Mouse (Mus musculus) limb, embryonic 12.5 days (tissue): ENCODE results near the gene Iqca. TPM values are rescaled to one million over a fixed set of nuclear protein-coding genes. Genes with fewer than 3 reads are reported as not detected.
A peak's percentile ranks its signal among the peaks of the same experiment; 100 is the strongest.

Source experiments
- ATAC-seq: fragments of 200-750 bp; cut with Nextera tagmentation; 2 replicates; pipeline ENCODE4 v1.8.0; 2017; ENCODE audit warnings: low read depth, moderate TSS enrichment; ENCODE audit not compliant: insufficient number of reproducible peaks, insufficient read depth, low FRiP score, low TSS enrichment
- H3K27ac ChIP-seq: fragments of 300-500 bp; sonication (generic); 2 replicates; pipeline ENCODE4 v1.5.1; 2016; ENCODE audit warnings: mild to moderate bottlenecking, moderate library complexity
- H3K27me3 ChIP-seq: fragments of 300-500 bp; sonication (generic); 2 replicates; pipeline ENCODE4 v1.6.1; 2016; ENCODE audit warnings: mild to moderate bottlenecking, moderate library complexity
- H3K36me3 ChIP-seq: fragments of 300-500 bp; sonication (generic); 2 replicates; pipeline ENCODE4 v1.6.1; 2016; ENCODE audit warnings: mild to moderate bottlenecking, moderate library complexity
- H3K4me1 ChIP-seq: fragments of 300-500 bp; sonication (generic); replicated peaks from 2 replicates; pipeline ENCODE4 v1.6.1; 2016
- H3K4me2 ChIP-seq: fragments of 300-500 bp; sonication (generic); 2 replicates; pipeline ENCODE4 v1.6.1; 2016; ENCODE audit warnings: mild to moderate bottlenecking, moderate library complexity
- H3K4me3 ChIP-seq: fragments of 300-500 bp; sonication (generic); replicated peaks from 2 replicates; pipeline ENCODE4 v1.5.1; 2016; ENCODE audit warnings: mild to moderate bottlenecking
- H3K9ac ChIP-seq: fragments of 300-500 bp; sonication (generic); replicated peaks from 2 replicates; pipeline ENCODE4 v1.6.1; 2016; ENCODE audit warnings: mild to moderate bottlenecking, moderate library complexity
- H3K9me3 ChIP-seq: fragments of 300-500 bp; sonication (generic); 2 replicates; pipeline ENCODE4 v1.6.1; 2016; ENCODE audit warnings: mild to moderate bottlenecking, moderate library complexity
- WGBS: fragments of 180-500 bp; shearing (Covaris S2); methylation state at CpG from one replicate; pipeline ENCODE4 v1.1.7; 2016; 5-methylcytosine and 5-hydroxymethylcytosine counted together
- polyA plus RNA-seq: library from polyadenylated mRNA; unstranded; fragments of >200 nt; fragmentation: Nextera tagmentation; extraction: Ambion mirVana; gene quantifications from 2 replicates; pipeline ENCODE4 v1.2.1, GENCODE M21; 2016

Iqca gene
- 0.17 TPM in 1 of 2 replicates, not detected in the other for polyA plus RNA-seq

- peak; percentile 94 for ATAC-seq
- Histone ChIP-seq H3K9me3 (no peaks in the 10 kb centered on the region), H3K9ac (0 out of 2 replicates have a peak within 1 kb of the TSS, but pooled peaks have one; percentile 18)
Measured at GRCm38 (mm10) chr1:90153099-90153744, at the start of gene Iqca. Gene Iqca (minus strand): TSS chr1:90153401.

GRCm38 (mm10) chr1:90202207-90202978 is 49.2 kb upstream of the Iqca start:
- H3K4me3 ChIP-seq: no peak overlapping the region
- WGBS: 11% methylated on average over 23 of the region's 23 CpGs
- H3K4me2 ChIP-seq: peak overlapping the region; percentile 65
- peak overlapping the region; percentile 44; the same call in 1 of the 2 replicates for H3K9ac ChIP-seq
- H3K4me1 ChIP-seq: peaks cover 42% of the 10 kb centered on the region
- no peaks in the 10 kb centered on the region for H3K36me3 ChIP-seq
- H3K9me3 ChIP-seq: peaks cover 7% of the 10 kb centered on the region; the same call in 1 of the 2 replicates
- H3K27ac ChIP-seq: no peak overlapping the region
- H3K27me3 ChIP-seq: peaks cover 33% of the 10 kb centered on the region
- no peak; the same call in 1 of the 2 replicates for ATAC-seq

More at GRCm38 (mm10) chr1:90153099-90153744, at the start of gene Iqca:
- WGBS: 4% methylated on average over 18 of the region's 18 CpGs
- peak within 1 kb of the TSS; percentile 74 for H3K27ac ChIP-seq
- H3K4me1 ChIP-seq: peaks cover 26% of the 10 kb centered on the region
- no peaks in the 10 kb centered on the region for H3K36me3 ChIP-seq
- H3K4me2 ChIP-seq: peak within 1 kb of the TSS; percentile 54
- H3K27me3 ChIP-seq: peaks cover 8% of the 10 kb centered on the region; the same call in 1 of the 2 replicates
- peak within 1 kb of the TSS; percentile 25 for H3K4me3 ChIP-seq

DNA sequence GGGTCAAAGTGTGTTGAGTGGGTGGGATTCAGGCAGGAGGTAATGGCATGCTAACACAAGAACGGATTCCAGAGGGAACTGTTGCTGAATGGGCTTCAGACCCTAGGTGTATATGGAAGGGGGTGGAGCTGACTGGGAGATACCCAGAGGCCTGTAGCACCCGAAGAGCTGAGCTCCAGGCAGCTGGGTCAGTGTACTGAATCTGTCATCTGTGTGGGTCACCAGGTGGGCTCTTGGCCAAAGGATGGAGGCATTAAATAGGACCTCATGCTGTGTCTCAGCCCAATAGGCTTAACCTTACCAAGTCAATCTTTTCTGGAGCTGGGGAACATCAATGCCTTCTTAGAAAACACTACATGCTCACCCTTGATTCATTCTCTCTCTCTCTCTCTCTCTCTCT is 48.5 kb upstream of the Iqca start:
- Histone ChIP-seq H3K9ac (no peak overlapping the region), H3K4me1 (peaks cover 35% of the 10 kb centered on the region)
- 45% methylated on average over 2 of the region's 2 CpGs for WGBS

GRCm38 (mm10) chr1:90201246-90201645 is 48.0 kb upstream of the Iqca start:
- H3K9me3 ChIP-seq: peaks cover 9% of the 10 kb centered on the region; the same call in 1 of the 2 replicates
- 79% methylated on average over 5 of the region's 5 CpGs for WGBS
- no peak for ATAC-seq
- no peak overlapping the region for H3K4me2 ChIP-seq
- peaks cover 31% of the 10 kb centered on the region for H3K4me1 ChIP-seq
- H3K27ac ChIP-seq: no peak overlapping the region
- no peaks in the 10 kb centered on the region for H3K36me3 ChIP-seq
- H3K9ac ChIP-seq: no peak overlapping the region
- peaks cover 33% of the 10 kb centered on the region for H3K27me3 ChIP-seq
- no peak overlapping the region for H3K4me3 ChIP-seq

More for the DNA sequence above, 48.5 kb upstream of the Iqca start:
- Histone ChIP-seq H3K27ac (no peak overlapping the region), H3K4me2 (no peak overlapping the region), H3K9me3 (peaks cover 9% of the 10 kb centered on the region; the same call in 1 of the 2 replicates), H3K4me3 (no peak overlapping the region), H3K36me3 (no peaks in the 10 kb centered on the region), H3K27me3 (peaks cover 33% of the 10 kb centered on the region)
- no peak for ATAC-seq

DNA sequence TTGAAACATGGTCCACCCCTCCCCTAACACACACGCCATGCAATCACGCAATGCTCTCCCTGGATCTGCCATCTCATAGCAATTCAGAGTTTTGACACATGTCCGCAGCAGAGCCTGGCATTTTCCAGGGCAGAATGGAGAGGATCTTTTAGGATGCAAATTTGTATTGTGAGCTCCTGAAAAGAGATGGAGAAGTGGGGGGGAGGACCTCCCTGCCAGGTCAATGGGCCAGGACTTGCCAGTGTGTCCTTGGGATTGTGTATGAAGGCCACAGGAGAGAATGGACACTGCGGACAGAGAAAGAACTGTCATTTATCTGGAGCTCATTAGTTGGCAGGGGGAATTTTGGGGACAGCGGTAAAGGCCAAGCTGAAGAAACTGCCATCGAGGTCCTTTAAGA is 35.8 kb upstream of the Iqca start:
- H3K4me1 ChIP-seq: peaks cover 9% of the 10 kb centered on the region
- H3K4me2 ChIP-seq: no peak overlapping the region
- H3K27me3 ChIP-seq: no peaks in the 10 kb centered on the region
- H3K9ac ChIP-seq: no peak overlapping the region
- no peak for ATAC-seq
- no peak overlapping the region for H3K4me3 ChIP-seq
- 91% methylated on average over 6 of the region's 6 CpGs for WGBS
- H3K9me3 ChIP-seq: peaks cover 15% of the 10 kb centered on the region; the same call in 1 of the 2 replicates
- H3K27ac ChIP-seq: no peak overlapping the region
- no peaks in the 10 kb centered on the region for H3K36me3 ChIP-seq

DNA sequence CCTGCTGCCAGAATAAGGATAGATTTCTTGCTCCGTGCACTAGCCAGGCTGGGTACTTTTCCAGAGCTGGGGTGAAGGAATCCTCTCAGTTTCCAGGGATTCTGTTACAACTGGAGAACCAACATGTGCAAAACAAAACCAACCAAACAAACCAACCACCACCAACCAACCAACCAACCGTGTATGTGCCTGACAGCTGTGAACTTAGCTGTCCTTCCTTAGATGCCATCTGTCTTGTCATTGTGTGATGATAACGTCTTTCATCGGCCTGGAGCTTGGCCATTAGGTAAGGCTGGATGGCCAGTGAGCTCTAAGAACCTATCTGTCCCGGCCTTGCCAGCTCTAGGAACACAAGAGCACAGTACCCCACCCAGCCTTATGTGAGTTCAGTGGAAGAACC is 33.7 kb upstream of the Iqca start:
- Histone ChIP-seq H3K27me3 (no peaks in the 10 kb centered on the region), H3K36me3 (no peaks in the 10 kb centered on the region), H3K9ac (no peak overlapping the region), H3K27ac (no peak overlapping the region), H3K4me3 (no peak overlapping the region), H3K4me1 (peaks cover 14% of the 10 kb centered on the region), H3K4me2 (no peak overlapping the region), H3K9me3 (peaks cover 15% of the 10 kb centered on the region; the same call in 1 of the 2 replicates)
- 93% methylated on average over 5 of the region's 5 CpGs for WGBS
- no peak for ATAC-seq

DNA sequence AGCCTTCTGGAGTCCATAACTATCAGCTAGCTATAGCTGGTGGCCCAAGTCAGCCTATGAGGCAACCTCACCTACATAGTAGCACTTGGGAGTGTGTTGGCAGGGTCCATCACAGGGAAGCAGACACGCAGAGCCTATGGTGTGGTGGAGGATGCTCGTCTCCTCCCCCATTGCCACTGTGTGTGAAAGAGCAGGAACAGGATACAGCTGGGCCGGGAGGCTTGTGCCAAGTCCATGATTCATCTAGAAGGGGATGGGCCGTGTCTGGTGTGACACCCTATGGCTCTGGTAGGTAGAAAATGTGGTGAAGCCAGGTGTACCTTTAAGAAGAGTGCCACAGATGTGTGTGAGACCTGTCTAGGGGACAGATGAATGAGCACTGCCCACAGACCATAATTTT is 33.0 kb upstream of the Iqca start:
- Histone ChIP-seq H3K9ac (no peak overlapping the region), H3K4me2 (no peak overlapping the region), H3K4me3 (no peak overlapping the region), H3K27ac (no peak overlapping the region), H3K36me3 (no peaks in the 10 kb centered on the region), H3K9me3 (peaks cover 15% of the 10 kb centered on the region; the same call in 1 of the 2 replicates), H3K4me1 (peaks cover 14% of the 10 kb centered on the region), H3K27me3 (no peaks in the 10 kb centered on the region)
- ATAC-seq: no peak
- WGBS: 86% methylated on average over 4 of the region's 4 CpGs

- Histone ChIP-seq H3K4me2 (no peak overlapping the region), H3K9me3 (peaks cover 15% of the 10 kb centered on the region; the same call in 1 of the 2 replicates), H3K27me3 (peaks cover 12% of the 10 kb centered on the region), H3K4me3 (no peak overlapping the region), H3K36me3 (no peaks in the 10 kb centered on the region), H3K9ac (no peak overlapping the region), H3K27ac (0 out of 2 replicates have a peak overlapping the region, but pooled peaks have one; percentile 50), H3K4me1 (peaks cover 5% of the 10 kb centered on the region)
- 35% methylated on average over 6 of the region's 6 CpGs for WGBS
- no peak for ATAC-seq
Measured at GRCm38 (mm10) chr1:90183602-90184001, 30.4 kb upstream of the Iqca start.

DNA sequence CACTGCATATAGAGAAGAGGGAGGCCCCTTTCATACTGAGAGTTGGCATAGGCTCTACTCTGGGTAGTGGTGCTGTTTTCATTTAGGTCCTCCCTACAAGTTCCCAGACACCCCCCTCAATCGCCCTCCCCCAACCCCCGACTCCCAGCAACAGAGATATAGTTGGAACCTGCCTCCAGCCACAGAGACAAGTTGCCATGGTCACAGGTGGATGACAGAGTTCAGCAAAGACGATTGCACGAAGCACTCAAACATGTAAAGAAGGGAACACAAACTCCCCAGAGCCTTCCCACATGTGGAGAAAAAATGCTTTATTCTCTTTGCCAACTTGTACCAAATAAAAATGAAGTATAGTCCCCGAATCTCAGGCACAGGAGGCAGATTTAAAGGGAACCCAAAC is 29.3 kb upstream of the Iqca start:
- 84% methylated on average over 5 of the region's 5 CpGs for WGBS
- Histone ChIP-seq H3K4me3 (no peak overlapping the region), H3K36me3 (no peaks in the 10 kb centered on the region), H3K9me3 (peaks cover 15% of the 10 kb centered on the region; the same call in 1 of the 2 replicates), H3K4me1 (peaks cover 5% of the 10 kb centered on the region), H3K27me3 (peaks cover 18% of the 10 kb centered on the region), H3K9ac (no peak overlapping the region), H3K27ac (no peak overlapping the region), H3K4me2 (no peak overlapping the region)
- ATAC-seq: no peak

GRCm38 (mm10) chr1:90180966-90181699 is 27.9 kb upstream of the Iqca start:
- peaks cover 13% of the 10 kb centered on the region for H3K4me1 ChIP-seq
- H3K9me3 ChIP-seq: peaks cover 3% of the 10 kb centered on the region; the same call in 1 of the 2 replicates
- no peak overlapping the region for H3K27ac ChIP-seq
- H3K4me2 ChIP-seq: no peak overlapping the region
- H3K4me3 ChIP-seq: no peak overlapping the region
- no peak overlapping the region for H3K9ac ChIP-seq
- WGBS: 85% methylated on average over 12 of the region's 12 CpGs
- ATAC-seq: no peak
- H3K27me3 ChIP-seq: peaks cover 22% of the 10 kb centered on the region
- H3K36me3 ChIP-seq: no peaks in the 10 kb centered on the region

GRCm38 (mm10) chr1:90180479-90180878 is 27.3 kb upstream of the Iqca start:
- H3K9me3 ChIP-seq: no peaks in the 10 kb centered on the region
- no peak overlapping the region for H3K4me2 ChIP-seq
- no peak overlapping the region for H3K9ac ChIP-seq
- whole genome bisulfite sequencing: 70% methylated on average over 7 of the region's 7 CpGs
- no peak overlapping the region for H3K4me3 ChIP-seq
- H3K27me3 ChIP-seq: peaks cover 22% of the 10 kb centered on the region
- H3K4me1 ChIP-seq: peaks cover 20% of the 10 kb centered on the region
- no peak overlapping the region for H3K27ac ChIP-seq
- no peaks in the 10 kb centered on the region for H3K36me3 ChIP-seq
- ATAC-seq: no peak
